Mouse (Mus musculus) 3134 (cell line): ENCODE measurements around the gene Il11ra1.
A peak's percentile ranks its signal among the peaks of the same experiment; 100 is the strongest.
"Not testable (repeated sequence)": the region's sequence is repeated elsewhere in the genome, so short reads cannot be mapped to it uniquely, and the experiment has no call there.

ENCODE experiments used
- DNase-seq: peaks from one replicate; pipeline ENCODE4 v3.0.0-alpha.2; 2011; ENCODE audit warnings: low spot score; ENCODE audit not compliant: insufficient read length; ENCODE audit errors: extremely low read depth

Il11ra1 gene

DNA sequence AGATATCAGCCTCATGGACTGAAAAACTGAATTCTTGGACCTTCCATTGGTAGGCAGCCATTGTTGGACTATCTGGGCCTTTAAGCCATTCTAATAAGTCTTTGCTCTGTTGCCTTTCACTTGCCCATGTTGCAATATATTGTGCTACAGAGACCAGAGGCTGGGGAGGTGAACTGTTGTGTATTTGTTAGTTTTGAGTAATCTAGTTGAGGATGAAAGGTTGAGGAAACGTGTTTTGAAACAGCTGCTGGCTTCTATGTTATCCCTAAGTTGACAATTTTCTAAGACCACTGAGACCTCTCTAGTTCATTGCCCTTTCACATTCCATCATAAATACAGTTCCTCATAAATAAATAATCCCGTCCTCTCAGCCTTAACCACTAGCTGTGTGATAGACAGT is 44.3 kb downstream of the Il11ra1 start:
- DNase-seq = no peak

DNA sequence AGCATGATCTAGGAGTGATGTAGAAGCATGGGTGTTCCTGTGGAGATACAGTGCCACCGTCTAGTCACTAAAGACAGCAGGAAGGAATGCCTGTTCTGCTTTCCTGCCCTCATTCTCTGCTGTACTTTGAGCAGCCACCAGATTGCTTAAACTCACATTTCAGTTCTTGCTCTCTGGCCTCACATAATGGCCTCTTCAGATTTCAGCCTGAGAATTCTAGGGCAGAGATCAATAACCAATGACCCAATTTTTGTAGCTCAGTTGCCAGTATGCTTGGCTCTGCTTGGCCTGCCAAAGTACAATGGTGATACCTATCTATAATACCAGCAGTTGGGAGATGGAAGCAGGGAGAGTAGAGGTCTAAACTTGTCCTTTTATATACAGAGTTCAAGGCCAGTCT is 45.2 kb downstream of the Il11ra1 start:
- no peak for DNase-seq

DNA sequence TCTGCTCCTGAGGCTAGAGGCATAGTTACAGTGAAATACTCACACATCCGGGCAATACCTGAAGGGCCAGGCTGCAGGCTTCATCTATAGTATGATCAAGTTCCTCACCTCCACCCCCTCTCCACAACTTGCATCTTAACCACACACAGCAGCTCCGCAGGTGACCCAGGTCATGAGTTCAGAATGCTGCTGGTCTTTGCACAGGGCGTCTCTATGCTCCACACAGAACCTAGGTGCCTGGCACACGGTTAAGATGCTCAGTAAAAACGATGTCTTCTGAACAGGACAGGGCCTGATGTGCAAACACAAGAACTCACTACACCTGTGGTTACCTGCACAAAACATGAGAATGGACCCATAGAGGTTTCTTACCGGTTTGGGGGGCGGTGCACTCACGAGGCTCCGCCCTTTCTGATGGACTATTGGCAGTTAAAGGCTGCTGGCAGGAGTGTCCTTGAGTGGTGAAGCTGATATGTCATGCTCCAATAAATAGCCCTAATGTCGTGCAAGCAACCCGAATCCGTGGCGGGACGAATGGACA is 55.1 kb downstream of the Il11ra1 start, which contains the start of gene Galt:
Galt (plus strand) TSS at position 432 of the 541 bp plus-strand sequence.
- no peak for DNase-seq

DNA sequence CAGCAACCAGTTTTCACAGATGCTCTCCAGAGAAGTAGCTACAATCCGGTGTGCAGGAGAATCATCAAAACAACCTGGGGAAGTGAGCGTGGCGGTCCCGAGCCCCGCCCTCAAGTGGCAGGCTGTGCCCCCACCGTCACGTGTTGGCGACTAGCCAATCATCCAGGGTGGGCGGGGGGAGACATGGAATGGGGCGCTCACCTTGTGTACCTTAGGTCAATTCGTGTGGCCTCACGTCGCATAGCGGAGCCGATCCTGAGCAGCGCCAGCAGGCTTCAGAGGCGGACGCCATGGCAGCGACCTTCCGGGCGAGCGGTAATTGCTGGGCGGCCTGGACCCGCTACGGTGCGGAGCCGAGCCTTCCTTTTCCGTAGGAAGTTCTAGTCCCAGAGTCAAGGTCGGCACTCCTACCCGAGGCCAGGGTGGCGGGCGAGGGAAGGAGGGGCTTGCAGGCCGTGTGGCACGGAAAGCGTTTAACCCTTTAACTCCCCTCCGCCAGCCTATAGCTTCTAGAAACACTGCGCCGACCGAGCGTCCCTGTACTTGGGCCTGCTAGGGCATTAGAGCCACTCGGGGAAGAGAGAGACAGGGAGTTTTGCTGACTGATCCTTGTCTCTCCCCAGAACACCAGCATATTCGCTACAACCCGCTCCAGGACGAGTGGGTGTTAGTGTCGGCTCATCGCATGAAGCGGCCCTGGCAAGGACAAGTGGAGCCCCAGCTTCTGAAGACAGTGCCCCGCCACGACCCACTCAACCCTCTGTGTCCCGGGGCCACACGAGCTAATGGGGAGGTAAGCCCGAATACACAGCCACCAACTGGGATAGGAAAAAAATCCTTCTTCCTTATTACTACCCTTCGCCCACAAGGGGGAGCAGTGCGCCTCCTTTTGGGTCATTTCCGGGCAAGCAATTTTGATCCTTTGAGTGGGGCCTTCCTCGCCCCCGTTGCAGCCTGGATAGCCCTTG is 55.8 kb downstream of the Il11ra1 start, which contains the start of gene Sigmar1:
Sigmar1 (minus strand) TSS at position 820 of the 968 bp plus-strand sequence.
- peak; percentile 90 for DNase-seq

DNA sequence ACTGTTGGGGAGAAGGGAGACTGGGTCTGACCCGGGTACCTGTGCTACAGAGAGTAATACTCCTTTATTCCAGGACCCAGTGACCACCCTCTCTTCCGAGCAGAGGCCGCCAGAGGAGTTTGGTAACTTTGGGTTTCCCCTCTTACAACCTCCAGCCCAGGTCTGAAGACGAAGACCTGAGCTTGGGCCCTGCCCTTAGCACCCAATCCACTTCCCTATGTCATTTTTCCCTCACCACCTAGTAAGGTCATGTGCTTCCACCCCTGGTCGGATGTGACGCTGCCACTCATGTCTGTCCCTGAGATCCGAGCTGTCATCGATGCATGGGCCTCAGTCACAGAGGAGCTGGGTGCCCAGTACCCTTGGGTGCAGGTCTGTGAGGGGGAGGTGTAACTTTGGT is 56.7 kb downstream of the Il11ra1 start:
- DNase-seq = no peak

DNA sequence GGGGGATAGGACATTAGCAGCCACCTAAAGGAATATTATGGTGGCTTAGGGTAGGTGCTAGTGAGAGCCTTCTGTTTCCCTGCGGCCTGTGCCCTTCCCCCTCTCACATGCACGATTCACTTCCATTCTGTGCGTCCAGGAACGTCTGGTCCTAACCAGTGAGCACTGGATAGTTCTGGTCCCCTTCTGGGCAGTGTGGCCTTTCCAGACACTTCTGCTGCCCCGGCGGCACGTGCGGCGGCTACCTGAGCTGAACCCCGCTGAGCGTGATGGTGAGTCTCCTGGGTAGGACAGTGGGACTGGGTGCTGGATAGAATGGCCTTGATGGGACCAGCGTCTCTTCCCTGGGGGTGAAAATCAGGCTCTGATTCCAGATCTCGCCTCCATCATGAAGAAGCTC is 57.5 kb downstream of the Il11ra1 start:
- DNase-seq = no peak

DNA sequence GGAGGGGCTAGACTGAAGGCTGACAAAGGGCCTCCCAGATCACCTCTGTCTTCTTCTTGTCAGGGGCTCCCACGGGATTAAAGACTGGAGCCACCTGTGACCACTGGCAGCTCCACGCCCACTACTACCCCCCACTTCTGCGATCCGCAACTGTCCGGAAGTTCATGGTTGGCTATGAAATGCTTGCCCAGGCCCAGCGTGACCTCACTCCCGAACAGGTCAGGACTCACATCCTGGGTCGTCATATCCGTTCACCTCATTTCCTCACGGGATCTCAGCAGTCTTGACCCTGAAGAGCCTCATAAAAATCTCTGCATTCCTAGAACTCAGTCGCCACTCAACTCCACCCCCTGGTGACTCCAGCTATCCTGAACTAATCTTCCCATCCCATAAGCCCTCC is 58.2 kb downstream of the Il11ra1 start:
- no peak for DNase-seq

DNA sequence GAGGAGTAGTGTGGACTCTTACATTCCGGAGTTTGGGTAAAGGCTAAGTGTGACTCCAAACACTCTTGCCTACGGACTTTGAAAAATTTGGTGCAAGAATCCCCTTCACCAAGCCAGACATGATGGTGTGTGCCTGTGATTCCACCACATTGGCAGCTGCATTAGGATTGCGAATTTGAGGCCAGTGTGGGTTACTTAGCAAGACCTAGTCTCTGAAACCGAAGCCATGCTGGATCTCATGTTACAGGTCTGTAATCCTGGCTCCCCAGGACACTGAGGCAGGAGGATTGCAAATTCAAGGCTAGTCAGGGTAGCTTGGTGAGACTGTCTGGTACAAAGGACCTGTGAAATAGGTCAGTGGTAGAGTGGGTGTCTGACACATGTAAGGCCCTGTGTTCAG is 58.9 kb downstream of the Il11ra1 start:
- no peak for DNase-seq

DNA sequence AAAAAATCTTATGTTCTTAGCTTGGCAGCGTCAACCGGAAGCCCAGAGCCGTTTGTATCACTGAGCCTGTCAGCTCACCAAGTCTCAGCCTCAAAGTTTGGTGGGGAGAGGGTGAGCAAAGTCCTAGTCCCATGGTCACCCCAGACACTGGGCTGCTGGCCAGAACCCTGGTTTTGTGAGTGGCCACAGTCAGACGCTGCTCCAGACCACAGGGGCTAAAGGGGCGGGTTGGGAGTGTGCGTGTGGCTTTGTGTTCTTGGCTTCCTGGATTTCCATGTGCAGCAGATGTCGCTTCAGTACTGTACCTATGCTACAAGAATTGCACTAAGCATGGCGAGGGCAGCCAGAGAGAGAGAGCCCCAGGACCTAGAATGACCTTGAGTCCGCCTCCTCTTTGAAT is 59.4 kb downstream of the Il11ra1 start:
- peak; percentile 50 for DNase-seq

DNA sequence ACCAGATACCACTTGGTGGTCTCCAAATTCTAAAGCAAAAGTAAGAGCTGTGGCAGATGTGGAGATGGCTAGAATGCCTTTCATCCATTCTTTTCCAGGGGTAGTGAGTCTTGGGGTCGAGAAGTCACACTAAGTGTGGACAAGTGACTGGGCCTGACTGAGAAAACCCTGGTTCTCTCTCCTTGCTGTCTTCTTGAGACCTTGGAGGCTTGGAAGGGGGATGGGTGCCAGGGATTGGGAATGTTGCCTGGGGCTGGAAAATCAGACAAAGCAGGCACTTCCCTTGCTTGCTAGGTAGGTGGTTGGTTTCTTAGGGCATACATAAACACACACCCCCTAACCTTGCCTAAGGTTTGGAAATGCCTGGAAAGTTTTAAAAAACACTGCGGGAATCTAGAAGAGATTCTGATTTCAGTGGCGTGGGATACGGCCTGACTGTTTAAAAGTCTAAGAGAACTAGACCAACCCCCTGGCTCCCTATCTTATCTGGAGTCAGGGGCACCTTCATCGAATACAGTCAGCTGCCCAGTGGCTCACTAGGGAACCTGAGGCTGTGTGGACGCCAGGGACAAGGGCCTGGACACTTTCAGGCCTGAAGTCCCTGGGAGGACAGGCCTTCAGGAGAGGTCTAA is 60.0 kb downstream of the Il11ra1 start:
- DNase-seq = no peak

DNA sequence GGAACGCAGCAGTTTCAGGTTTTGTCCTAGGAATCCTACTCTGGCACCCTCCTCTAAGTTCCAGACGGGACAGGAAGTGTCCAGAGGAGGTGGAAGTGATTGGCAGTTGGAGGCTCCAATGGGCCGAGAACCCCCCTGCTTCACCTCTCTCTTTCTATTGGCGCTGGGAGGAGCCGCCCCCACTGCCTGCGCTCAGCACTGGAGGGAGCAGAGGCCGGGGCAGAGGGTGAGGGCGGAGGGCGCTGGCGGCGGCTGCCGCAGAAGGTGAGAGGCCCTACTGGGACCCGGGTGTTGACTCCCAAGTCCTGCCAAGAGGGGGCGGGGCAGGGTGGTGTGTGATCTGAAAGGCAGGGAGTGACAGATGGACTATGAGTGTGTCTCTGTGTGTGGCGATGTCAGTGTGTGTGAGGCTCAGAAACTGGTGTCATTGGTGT is 60.5 kb downstream of the Il11ra1 start:
- peak; percentile 96 for DNase-seq

DNA sequence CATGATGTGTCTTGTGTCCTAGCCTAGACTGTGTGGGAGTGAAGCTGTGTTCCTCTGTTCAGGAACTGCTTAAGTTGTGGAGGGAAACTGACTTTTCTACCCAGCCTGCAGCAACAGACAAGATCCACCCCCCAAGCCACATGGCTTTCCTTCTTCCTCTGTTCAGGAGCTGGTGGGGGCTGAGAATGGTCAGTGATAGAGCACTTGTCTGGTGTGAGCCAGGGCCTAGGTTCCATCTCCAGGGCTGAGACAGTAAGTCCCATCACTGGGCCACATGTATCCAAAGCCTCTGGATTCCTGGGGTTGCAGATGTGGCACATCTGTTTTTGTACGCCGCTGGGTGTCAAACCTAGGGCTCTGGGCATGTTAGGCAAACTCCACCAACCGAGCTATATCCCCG is 61.1 kb downstream of the Il11ra1 start:
- DNase-seq = no peak

DNA sequence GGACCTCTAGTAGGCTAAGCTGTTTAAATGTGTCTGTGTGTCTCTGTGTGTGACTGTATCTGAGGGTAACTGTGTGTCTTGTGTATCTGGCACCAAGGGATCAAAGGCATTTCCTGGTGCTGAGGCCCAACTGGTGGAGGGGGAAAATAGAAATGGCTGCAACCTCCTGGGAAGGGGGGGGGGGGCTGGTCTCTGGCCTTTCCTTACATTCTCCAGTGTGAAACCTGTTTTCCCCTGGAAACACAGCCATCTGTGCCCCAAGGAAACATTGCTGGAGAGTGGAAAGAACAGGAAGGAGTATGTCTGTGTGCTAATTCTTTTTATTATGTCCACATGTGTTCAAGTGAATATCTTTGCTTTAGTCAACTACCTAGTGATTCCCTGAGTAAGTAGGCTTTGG is 61.9 kb downstream of the Il11ra1 start:
- no peak for DNase-seq

DNA sequence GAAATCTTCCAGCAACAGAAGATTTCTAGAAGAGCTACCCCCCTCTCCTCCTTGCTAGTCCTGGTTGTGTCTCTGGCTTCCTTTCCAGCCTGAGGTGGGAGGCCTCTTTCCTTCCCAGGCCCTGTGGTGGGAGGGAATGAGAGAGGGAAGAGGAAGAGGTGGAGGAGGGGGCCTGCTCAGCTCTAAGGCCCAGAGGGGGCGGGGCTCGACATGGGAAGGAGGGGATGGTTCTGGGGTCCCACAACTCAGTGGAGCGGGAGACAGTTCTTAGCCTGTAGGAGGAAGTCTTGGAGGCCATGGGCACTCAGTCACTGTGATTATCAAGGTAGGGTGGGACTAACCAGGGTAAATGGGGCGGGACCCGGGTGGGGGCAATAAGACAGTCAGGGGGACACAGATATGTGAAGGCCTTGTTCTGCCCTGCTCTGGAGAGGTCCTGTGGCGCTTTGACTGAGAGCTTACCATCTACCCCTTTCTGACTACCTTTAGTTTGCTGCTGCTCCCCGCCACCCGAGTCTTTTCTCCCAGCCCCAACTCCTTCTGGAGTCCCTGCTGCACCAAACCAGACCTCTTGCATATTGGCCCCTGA is 62.4 kb downstream of the Il11ra1 start:
- no peak for DNase-seq

DNA sequence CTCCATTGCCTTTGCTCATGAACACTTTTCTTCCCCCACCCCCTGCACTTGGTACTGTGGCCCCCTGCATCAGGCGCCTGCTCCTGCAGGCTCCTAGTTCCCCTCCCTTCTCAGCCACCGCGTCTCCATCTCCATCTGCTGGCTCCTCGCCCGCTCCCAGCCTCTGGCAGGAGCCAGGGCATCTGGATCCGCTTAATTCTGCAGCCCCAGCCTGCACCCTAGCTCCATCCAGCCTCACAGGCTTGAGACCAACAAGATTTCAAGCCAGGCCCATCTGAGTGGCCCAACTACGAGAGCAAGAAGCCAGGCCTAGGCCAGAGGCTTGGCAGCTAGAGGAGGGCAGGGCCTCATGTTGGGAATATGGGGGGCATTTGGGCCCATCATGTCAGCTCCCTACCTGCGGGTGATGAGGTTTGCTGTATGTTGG is 62.9 kb downstream of the Il11ra1 start:
- DNase-seq = not testable (repeated sequence)

DNA sequence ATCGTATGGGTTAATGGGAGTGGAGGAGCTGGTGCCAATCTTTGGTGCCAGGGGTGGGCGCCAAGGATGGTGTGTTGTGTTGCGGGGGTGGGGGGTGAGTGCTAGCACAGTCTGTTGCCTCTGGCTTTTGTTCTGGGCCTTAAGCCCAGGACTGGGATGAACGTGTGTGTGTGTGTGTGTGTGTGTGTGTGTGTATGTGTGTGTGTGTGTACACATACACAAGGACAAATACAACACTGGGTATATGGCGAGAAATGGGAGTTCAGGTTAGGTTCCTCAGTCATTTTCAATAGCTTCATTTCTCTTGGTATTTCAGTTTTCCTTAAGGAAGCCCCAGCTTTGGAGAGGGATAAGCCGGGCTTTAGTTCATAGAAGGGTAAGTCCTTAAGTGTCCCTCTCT is 63.4 kb downstream of the Il11ra1 start:
- not testable (repeated sequence) for DNase-seq

DNA sequence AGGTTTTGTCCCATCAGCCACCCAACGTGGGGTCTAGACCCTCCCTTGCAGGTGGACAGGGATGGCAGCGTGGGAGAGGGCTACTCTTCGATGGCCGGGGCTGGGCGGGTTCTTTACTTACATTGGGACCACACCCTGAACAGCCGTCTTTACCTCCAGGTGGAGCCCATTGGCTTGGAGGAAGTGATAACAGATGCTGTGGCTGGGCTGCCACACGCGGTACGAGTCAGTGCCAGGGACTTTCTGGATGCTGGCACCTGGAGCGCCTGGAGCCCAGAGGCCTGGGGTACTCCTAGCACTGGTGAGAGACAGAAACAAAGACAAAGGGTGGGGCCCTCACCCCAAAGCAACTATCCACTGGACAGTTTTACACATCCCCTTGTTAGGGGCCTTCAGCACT is 67.5 kb downstream of the Il11ra1 start:
- DNase-seq = not testable (repeated sequence)

DNA sequence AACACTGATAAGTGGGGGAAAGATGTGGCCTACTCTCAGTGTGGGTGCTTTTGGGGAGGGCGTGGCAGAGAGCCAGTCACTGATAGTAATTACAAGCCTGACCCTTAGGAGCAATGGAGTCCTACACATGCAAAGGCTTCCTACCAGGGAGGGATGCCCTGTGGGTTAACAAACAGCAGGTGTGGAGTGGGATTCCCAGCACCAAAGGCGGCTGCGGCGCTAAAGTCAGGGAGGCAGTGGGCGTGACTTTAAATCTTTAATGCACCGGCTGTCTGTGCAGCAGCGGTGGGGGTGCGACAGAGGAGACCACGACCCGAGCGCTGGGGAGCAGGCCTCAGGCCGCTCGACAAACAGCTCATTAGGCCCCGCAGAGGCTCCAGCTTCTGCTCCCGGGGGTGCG is 73.2 kb downstream of the Il11ra1 start:
- DNase-seq = not testable (repeated sequence)

DNA sequence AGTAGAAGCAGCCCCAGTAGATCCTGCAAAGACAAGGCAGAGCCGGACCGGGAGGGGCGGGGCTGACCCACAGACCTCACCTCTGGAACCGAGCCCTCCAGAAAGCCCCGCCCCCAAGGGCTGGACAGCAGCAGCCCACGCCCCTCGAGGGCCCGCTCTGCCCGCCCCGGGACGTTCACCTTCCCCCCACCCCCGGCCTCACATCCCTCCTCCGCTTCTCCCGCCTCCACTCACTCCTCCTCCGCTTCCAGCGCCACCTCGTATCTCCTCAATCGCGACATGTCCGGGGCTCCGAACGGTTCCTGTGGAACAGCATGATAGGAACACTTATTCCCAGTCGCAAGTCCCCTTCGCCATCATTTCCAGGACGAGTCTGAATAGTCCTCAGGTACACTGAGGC is 73.7 kb downstream of the Il11ra1 start:
- peak; percentile 83 for DNase-seq

DNA sequence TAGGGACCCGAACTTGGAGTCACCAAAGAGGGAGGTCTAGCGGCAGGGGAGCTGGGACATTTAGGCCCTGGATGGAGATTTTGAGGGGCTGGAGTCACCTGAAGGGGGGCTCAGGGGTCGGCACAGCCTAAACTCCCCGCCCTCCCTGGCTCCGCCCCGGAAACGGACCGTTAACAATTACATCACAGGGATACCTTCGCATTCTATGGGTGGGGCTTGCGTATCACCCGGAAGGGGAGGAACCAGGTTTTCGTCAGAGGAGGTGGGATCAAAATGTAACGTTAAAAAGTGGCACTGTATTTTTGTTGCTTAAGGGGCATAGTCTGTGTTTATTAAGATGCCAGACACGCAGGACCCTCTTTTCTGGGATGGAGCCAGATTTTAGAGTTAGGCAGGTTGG is 74.2 kb downstream of the Il11ra1 start, which contains the start of gene Ccl27a:
Ccl27a (minus strand) TSS at position 246 of the 400 bp plus-strand sequence.
- peak; percentile 77 for DNase-seq

DNA sequence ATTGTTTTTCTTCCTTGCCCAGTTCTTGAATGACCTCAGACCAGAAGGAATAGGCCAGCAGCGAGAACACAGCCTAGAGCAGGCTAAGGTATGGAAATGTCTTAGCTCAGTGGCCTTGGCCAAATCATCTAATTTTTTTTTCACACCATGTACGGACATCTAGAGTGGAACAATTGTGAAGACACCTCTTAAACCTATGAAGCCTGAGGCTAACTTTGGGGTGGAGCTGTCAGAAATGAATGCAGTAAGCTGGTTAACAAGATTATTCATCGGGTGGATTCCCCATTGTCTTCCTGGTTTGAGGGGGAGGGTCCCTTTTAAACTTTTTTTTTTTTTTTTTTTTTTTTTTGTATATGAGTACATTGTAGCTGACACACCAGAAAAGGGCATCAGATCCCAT is 74.7 kb downstream of the Il11ra1 start:
- not testable (repeated sequence) for DNase-seq
